Mouse (Mus musculus) midbrain, embryonic 15.5 days (tissue): ENCODE data around the gene Hdgfl1. TPM values are rescaled to one million over a fixed set of nuclear protein-coding genes. Genes with fewer than 3 reads are reported as not detected.

Experiments
- ATAC-seq: fragments of 200-750 bp; cut with Nextera tagmentation; replicated peaks from 2 replicates; pipeline ENCODE4 v1.8.0; 2017; ENCODE audit warnings: moderate TSS enrichment
- H3K27ac ChIP-seq: fragments of 300-500 bp; sonication (generic); 2 replicates; pipeline ENCODE4 v1.5.1; 2015; ENCODE audit warnings: mild to moderate bottlenecking, inconsistent platforms
- H3K27me3 ChIP-seq: fragments of 300-500 bp; sonication (generic); replicated peaks from 2 replicates; pipeline ENCODE4 v1.6.1; 2015; ENCODE audit warnings: inconsistent platforms
- H3K36me3 ChIP-seq: fragments of 300-500 bp; sonication (generic); replicated peaks from 2 replicates; pipeline ENCODE4 v1.6.1; 2015; ENCODE audit warnings: inconsistent platforms
- H3K4me1 ChIP-seq: fragments of 300-500 bp; sonication (generic); 2 replicates; pipeline ENCODE4 v1.6.1; 2015; ENCODE audit warnings: inconsistent platforms
- H3K4me2 ChIP-seq: fragments of 300-500 bp; sonication (generic); 2 replicates; pipeline ENCODE4 v1.6.1; 2015; ENCODE audit warnings: inconsistent platforms, mild to moderate bottlenecking, moderate library complexity
- H3K4me3 ChIP-seq: fragments of 300-500 bp; sonication (generic); 2 replicates; pipeline ENCODE4 v1.5.1; 2015; ENCODE audit warnings: mild to moderate bottlenecking, inconsistent platforms
- H3K9ac ChIP-seq: fragments of 300-500 bp; sonication (generic); 2 replicates; pipeline ENCODE4 v1.6.1; 2015; ENCODE audit warnings: mild to moderate bottlenecking, inconsistent platforms
- H3K9me3 ChIP-seq: fragments of 300-500 bp; sonication (generic); 2 replicates; pipeline ENCODE4 v1.6.1; 2016; ENCODE audit warnings: inconsistent platforms
- WGBS: fragments of 180-500 bp; shearing (Covaris S2); methylation state at CpG from one replicate; pipeline ENCODE4 v1.1.7; 2015; ENCODE audit warnings: mixed read lengths; 5-methylcytosine and 5-hydroxymethylcytosine counted together
- polyA plus RNA-seq: library from polyadenylated mRNA; unstranded; fragments of >200 nt; fragmentation: Nextera tagmentation; extraction: Ambion mirVana; gene quantifications from 2 replicates; pipeline ENCODE4 v1.2.1, GENCODE M21; 2015

The Hdgfl1 gene
- polyA plus RNA-seq, 1 experiment from 2014 or later, result not detected

DNA sequence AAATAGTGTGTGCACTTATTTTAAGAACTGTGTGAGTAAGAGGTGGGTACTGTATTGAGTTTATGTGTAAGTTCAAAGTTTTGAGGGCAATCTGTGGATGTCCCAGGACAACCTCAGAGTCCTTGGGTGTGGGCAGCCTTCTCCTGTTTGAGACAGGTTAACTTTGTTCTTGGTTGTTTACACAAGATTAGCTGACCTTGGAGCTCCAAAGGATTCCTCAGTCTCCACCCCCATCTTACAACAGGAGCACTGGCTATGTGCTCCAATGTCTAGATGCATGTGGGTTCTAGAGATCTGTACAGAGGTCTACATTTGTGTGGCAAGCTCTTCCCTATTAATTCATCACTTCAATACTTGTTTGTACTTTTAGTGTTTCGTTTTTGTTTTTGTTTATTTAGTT, 49.0 kb downstream of the Hdgfl1 start:
- ATAC-seq, result no peak
- Histone ChIP-seq H3K9ac (no peak overlapping the region), H3K4me1 (no peaks in the 10 kb centered on the region), H3K27ac (no peak overlapping the region), H3K27me3 (no peaks in the 10 kb centered on the region), H3K9me3 (no peaks in the 10 kb centered on the region), H3K36me3 (no peaks in the 10 kb centered on the region), H3K4me2 (no peak overlapping the region), H3K4me3 (no peak overlapping the region)
- WGBS, result 74% methylated on average over 1 of the region's 1 CpGs

DNA sequence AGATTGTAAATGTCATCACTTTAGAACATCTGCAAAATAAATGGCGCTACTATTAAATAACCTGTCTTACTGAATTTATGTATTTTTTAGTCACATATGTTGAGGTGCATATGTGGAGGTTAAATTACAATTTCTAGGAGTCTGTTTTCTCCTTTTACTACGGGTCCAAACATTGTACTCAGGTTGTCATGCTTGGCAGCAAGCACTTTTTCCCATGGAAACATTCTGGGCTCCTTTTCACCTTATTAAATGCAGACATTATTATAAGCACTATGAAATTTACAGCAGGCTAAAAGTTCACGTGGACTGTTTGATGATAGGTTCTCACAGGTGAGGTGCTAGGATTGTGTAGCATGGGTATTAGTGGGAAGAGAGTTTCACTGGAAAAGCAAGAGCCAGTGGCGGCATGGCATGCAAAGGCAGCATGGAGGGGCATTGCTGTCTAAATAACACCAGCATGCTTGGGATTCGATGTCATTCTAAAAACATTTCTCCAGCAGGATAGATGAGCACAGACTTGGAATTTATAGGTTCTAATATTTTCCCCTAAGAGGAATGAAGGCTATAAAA, 50.7 kb downstream of the Hdgfl1 start:
- no peaks in the 10 kb centered on the region for H3K9me3 ChIP-seq
- no peaks in the 10 kb centered on the region for H3K36me3 ChIP-seq
- no peak overlapping the region for H3K4me2 ChIP-seq
- no peak for ATAC-seq
- 84% methylated on average over 5 of the region's 5 CpGs for WGBS
- no peak overlapping the region for H3K27ac ChIP-seq
- H3K4me3 ChIP-seq, result no peak overlapping the region
- no peaks in the 10 kb centered on the region for H3K4me1 ChIP-seq
- no peak overlapping the region for H3K9ac ChIP-seq
- H3K27me3 ChIP-seq, result no peaks in the 10 kb centered on the region
